Mouse (Mus musculus) megakaryocyte, adult 5-6 weeks (primary cell): ENCODE results near the gene Vrk1. TPM values are rescaled to one million over a fixed set of nuclear protein-coding genes. Genes with fewer than 3 reads are reported as not detected.

Experiments
- ATAC-seq: 2 replicates; pipeline ENCODE4 v1.8.0; 2016; ENCODE audit warnings: mild to moderate bottlenecking, inconsistent platforms; ENCODE audit not compliant: poor library complexity, severe bottlenecking
- total RNA-seq, 2 experiments: library from RNA; stranded (forward) in 1 of 2; stranded (reverse) in 1 of 2; fragments of 153-499, 151-499 nt in 1 of 2; fragments of 221-1000, 200-1000 nt in 1 of 2; gene quantifications; 2 replicates each; pipeline versions ENCODE4 v1.2.3 to v1.2.4; 2015 to 2017

Gene Vrk1
- total RNA-seq (2015) = 133 and 142 TPM in 2 replicates
- 184 and 208 TPM in 2 replicates for total RNA-seq (2017)

DNA sequence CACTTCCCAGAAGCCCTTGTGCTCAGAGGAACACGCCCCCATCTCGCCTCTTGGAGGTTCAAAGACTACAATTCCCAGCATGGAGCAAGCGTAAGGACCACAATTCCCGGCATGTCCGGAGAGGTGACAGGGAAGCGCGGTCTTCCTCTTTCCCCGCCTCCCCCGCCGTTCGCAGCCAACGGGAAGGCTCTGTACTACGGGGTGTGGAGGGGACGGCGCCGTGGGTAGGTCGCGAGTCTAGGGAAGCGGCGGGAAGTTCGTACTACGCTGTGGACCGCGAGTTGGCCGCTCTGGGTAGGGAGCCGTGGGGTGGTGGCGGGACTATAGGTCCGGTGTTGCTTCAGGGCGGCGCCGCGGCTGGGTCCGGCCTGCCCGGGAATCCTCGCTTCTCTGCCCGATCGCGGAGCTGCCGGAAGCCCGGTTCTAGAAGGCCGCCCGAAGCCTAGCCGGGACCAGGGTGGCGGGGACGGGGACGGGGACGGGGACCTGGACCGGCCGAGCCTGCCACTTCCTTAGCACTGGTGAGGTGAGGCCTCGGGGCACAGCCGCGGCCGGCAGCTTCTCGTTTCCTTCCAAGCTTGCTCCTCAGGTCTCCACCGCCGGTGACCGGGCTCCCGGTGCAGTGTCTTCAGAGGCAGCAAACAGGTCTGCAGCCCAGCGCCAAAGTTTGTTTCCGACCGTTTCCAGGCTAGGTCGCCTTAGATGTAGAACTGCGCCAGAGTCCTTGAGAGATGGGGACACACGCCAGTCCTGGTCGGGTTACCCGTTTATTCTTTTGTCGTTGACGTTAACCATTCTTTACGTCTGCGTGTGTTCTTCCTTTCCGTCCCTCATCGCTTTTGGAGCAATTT, at the start of gene Vrk1:
Gene Vrk1 (plus strand): TSS at position 164 of the 851 bp plus-strand sequence.
- ATAC-seq = peak; percentile 95

GRCm38 (mm10) chr12:105960592-105961330, 49.3 kb upstream of the Vrk1 start:
- no peak for ATAC-seq

DNA sequence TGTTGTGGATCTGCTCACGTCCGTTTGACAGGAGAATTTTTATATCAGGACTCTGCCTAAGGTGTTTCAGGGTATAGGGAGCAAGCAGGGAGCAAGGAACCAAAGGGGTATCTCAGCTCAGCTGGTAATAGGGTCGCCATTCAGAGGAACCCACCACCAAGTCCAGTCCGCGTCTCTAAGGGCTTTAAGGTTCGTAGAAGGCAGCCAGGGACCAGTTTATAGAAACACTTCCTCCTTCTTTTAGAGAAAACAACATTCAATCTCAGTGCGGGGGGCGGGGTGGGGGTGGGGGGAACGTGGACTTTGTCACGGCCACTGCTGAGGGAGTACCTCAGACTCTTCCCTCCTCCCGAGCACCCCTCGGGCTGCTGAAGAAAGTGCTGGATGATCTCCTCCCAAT, 48.4 kb upstream of the Vrk1 start:
- no peak for ATAC-seq

GRCm38 (mm10) chr12:105962103-105963011, 47.7 kb upstream of the Vrk1 start:
- ATAC-seq = peak; percentile 92

GRCm38 (mm10) chr12:105963012-105963572, 46.9 kb upstream of the Vrk1 start:
- ATAC-seq = peak; percentile 75

DNA sequence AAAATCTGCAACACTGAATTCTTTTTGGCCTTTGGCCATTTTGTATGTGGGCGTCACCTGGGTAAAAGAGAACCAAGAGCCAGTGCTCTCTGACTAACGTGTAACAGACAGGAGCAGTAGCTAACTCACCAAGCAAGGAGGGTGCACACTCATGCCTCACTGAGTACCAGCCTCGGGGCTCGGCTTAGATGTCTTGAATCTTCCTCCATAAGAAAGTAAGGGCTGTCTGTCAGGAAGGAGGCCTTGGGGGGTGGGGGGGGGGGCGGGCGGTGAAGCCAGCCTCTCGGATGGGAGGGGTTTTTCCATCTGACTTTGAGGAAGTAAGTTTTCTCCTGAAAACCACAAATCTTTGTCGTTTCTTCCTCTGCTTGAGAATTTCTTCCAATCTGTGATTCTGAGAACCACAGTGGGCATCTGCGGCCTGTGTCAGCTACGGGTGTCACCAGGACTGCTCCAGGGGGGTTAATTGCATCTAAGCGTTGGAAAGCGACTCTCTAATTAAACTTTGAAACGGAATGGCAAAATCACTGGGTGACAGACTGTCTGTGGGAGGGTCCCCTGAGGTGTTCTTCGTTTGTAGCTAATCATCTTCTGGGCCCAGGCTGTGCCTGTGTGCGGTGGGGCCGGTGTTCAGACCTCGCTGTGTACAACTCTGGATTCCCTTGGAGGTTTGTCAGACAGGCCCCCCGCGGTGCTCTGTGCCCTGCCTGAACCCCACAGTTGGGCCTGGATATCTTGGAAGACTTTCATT, 43.0 kb upstream of the Vrk1 start:
- ATAC-seq = 0 out of 2 replicates have a peak, but pooled peaks have one; percentile 6

DNA sequence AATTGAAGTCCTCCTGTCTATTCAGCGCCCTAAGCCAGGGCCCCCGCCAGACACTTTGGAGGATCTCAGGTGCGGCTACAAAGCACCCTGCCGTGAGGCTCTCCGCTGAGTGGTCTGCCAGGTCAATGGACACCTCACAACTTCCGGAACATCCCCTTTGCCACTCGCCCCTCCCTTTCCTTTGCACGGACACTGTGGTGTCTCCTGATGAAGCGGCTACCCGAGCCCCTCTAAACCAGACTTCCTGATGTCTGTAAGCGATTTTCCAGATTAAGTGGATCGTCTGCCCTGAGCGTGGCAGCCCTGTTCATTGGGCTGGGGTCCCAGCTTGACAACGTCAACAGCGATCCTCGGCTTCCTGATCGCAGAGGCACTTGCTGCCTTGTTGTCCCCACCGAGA, 42.2 kb upstream of the Vrk1 start:
- no peak for ATAC-seq

- ATAC-seq = peak; percentile 88
These were observed 38.8 kb upstream of the Vrk1 start for GRCm38 (mm10) chr12:105971182-105971581.

GRCm38 (mm10) chr12:105972673-105973072, 37.4 kb upstream of the Vrk1 start:
- ATAC-seq = no peak

GRCm38 (mm10) chr12:105973691-105974090, 36.3 kb upstream of the Vrk1 start:
- no peak for ATAC-seq

DNA sequence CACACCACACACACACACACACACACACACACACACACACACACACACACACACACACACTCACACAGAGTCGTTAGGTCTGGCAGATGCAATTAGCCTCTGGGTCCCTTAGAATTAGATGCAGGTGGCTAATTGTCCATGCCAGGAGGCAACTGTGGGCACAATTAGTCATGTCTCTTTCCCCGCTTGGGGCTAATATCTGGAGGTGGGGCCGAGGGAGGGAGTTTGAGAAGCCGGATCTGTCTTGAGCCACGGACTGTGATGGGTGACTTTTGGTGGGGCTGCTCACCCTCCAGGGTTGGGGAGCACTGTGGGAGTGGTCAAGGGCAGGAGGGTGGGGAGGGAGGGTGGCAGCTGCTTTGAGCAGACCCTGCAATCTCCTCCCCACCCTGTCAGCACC, 35.9 kb upstream of the Vrk1 start:
- ATAC-seq = no peak

DNA sequence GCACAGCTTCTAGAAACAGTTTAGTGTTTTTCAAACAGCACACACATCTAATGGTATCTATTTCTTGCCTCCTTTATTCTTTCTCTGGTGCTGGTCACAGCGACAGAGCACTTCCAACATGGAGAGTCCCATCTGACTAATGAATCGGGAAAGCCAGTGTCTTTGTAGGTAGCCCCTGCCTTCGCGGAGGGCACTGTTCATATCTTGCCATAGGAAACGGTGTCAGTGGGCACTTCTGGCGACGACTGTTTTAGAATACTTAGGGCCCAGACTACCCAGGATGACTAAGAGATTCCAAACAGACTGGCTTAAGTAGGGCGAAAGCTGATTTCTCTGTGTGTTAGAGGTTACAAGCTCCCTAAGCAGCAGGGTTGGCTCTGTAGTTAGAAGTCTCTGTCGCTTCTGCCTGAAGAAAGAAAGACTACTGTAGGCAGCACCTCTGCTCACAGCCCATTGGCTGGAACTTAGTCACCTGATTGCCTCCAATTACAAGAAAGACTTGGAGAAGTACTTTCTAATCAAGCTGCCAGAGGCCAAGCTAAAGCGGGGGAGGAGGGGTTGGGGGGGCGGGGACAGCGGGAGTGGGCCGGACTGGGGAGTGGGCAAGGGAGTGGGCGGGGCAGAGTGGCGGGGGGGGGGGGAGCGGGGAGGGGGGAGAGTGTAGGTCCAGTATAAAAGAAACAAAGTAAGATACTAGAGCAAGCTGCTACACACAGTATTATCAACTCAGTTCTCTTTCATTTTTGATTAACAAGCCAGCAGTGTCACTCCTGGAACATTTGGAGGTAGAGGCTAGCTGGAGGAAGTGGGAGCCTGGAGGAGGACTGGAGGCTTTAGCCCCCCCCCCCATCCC, 28.7 kb upstream of the Vrk1 start:
- ATAC-seq = peak; percentile 68

GRCm38 (mm10) chr12:105981974-105982305, 28.1 kb upstream of the Vrk1 start:
- no peak for ATAC-seq

- ATAC-seq = no peak
These were observed 27.4 kb upstream of the Vrk1 start for GRCm38 (mm10) chr12:105982598-105982997.

DNA sequence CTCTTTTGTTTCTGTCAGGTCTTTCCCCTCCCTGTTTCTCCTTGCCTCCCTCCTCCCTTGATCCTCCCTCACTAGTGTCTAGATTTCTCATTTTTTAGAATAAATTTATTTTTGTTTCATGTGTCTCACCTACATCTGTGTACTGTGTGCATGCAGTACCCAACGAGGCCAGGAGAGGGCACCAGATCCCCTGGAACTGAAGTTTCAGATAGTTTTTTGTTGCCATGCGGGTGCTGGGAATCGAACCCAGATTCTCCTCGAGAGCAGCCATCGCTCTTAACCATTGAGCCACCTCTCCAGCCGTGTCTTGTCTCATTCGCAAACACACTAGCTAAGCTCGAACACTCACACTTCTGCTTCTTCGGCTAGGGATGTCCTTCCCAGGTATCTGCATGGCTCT, 26.5 kb upstream of the Vrk1 start:
- no peak for ATAC-seq

DNA sequence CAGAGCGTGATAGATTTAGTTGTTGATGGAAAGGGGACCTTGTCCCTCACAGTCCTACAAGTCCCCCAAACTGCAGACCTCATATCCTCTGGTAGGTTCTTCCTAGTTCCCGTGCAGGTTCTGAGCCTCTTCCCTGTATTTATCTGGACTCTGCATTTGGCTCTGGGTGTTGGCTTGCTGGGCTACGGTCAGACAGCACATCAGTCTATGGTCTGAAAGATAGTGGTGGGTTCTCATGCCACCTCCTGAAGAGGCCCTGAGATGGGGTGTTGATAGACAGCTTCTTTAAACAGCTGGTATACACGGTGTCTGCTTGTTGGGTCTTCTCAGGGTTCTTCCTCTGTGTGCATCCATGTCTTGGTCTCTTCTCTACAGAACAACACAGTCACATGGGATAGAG, 21.6 kb upstream of the Vrk1 start:
- ATAC-seq = no peak

- no peak for ATAC-seq
These were observed 17.3 kb upstream of the Vrk1 start for GRCm38 (mm10) chr12:105992756-105993155.

- ATAC-seq = no peak
These were observed 16.7 kb upstream of the Vrk1 start for GRCm38 (mm10) chr12:105993356-105993755.

GRCm38 (mm10) chr12:105995940-105996339, 14.1 kb upstream of the Vrk1 start:
- ATAC-seq = no peak
